Mouse (Mus musculus) embryonic facial prominence, embryonic 11.5 days (tissue): ENCODE results near the gene H2-D1. TPM values are rescaled to one million over a fixed set of nuclear protein-coding genes. Genes with fewer than 3 reads are reported as not detected.

Source experiments
- ATAC-seq: fragments of 200-750 bp; cut with Nextera tagmentation; replicated peaks from 2 replicates; pipeline ENCODE4 v1.8.0; 2017; ENCODE audit warnings: low read depth; ENCODE audit not compliant: insufficient number of reproducible peaks, low FRiP score, low TSS enrichment
- DNase-seq: peaks from one replicate; pipeline ENCODE4 v3.0.0-alpha.2; 2015; ENCODE audit warnings: low spot score
- H3K27ac ChIP-seq: fragments of 300-500 bp; sonication (generic); replicated peaks from 2 replicates; pipeline ENCODE4 v1.5.1; 2014; ENCODE audit warnings: mild to moderate bottlenecking, low read depth, low read length, control low read depth
- H3K27me3 ChIP-seq: fragments of 300-500 bp; sonication (generic); 2 replicates; pipeline ENCODE4 v1.6.1; 2014; ENCODE audit warnings: mild to moderate bottlenecking, low read length, moderate library complexity, mixed read lengths; ENCODE audit not compliant: control insufficient read depth, insufficient read depth
- H3K36me3 ChIP-seq: fragments of 300-500 bp; sonication (generic); replicated peaks from 2 replicates; pipeline ENCODE4 v1.6.1; 2014; ENCODE audit warnings: low read depth, mild to moderate bottlenecking, low read length, moderate library complexity, mixed read lengths; ENCODE audit not compliant: control insufficient read depth, insufficient read depth
- H3K4me1 ChIP-seq: fragments of 300-500 bp; sonication (generic); 2 replicates; pipeline ENCODE4 v1.6.1; 2014; ENCODE audit warnings: low read length, mixed read lengths; ENCODE audit not compliant: control insufficient read depth, insufficient read depth
- H3K4me2 ChIP-seq: fragments of 300-500 bp; sonication (generic); 2 replicates; pipeline ENCODE4 v1.6.1; 2014; ENCODE audit warnings: low read depth, mild to moderate bottlenecking, control low read depth, low read length, moderate library complexity
- H3K4me3 ChIP-seq: fragments of 300-500 bp; sonication (generic); 2 replicates; pipeline ENCODE4 v1.5.1; 2014; ENCODE audit warnings: low read depth, low read length, control low read depth
- H3K9ac ChIP-seq: fragments of 300-500 bp; sonication (generic); replicated peaks from 2 replicates; pipeline ENCODE4 v1.6.1; 2014; ENCODE audit warnings: mild to moderate bottlenecking, control low read depth, low read length
- H3K9me3 ChIP-seq: fragments of 300-500 bp; sonication (generic); replicated peaks from 2 replicates; pipeline ENCODE4 v1.6.1; 2016; ENCODE audit warnings: mild to moderate bottlenecking, low read length, inconsistent platforms, mixed read lengths; ENCODE audit not compliant: control insufficient read depth
- WGBS: fragments of 180-500 bp; shearing (Covaris S2); extraction: QIAGEN DNeasy Blood & Tissue Kit; methylation state at CpG from one replicate; pipeline ENCODE4 v1.1.7; 2014; 5-methylcytosine and 5-hydroxymethylcytosine counted together
- polyA plus RNA-seq: library from polyadenylated mRNA; unstranded; fragments of >200 nt; fragmentation: Nextera tagmentation; extraction: Ambion mirVana; gene quantifications from 2 replicates; pipeline ENCODE4 v1.2.1, GENCODE M21; 2014

H2-D1 gene
- polyA plus RNA-seq, 1 experiment from 2014 or later = 18.8 TPM

GRCm38 (mm10) chr17:35242015-35242941, 20.3 kb upstream of the H2-D1 start:
- Histone ChIP-seq H3K4me2 (peak overlapping the region; percentile 88), H3K27ac (peak overlapping the region; percentile 98), H3K36me3 (peaks cover 28% of the 10 kb centered on the region), H3K9me3 (no peaks in the 10 kb centered on the region), H3K9ac (peak overlapping the region; percentile 100), H3K4me3 (peak overlapping the region; percentile 93), H3K4me1 (peaks cover 5% of the 10 kb centered on the region), H3K27me3 (no peaks in the 10 kb centered on the region)
- peak; percentile 20; the same call in 1 of the 2 replicates for ATAC-seq
- WGBS = 0% methylated on average over 55 of the region's 55 CpGs
- DNase-seq = peak; percentile 69

GRCm38 (mm10) chr17:35243086-35243485, 19.4 kb upstream of the H2-D1 start:
- DNase-seq = peak; percentile 49
- peak overlapping the region; percentile 88 for H3K4me2 ChIP-seq
- peak overlapping the region; percentile 98; the same call in 1 of the 2 replicates for H3K27ac ChIP-seq
- WGBS = 12% methylated on average over 16 of the region's 16 CpGs
- peak overlapping the region; percentile 93 for H3K4me3 ChIP-seq
- peaks cover 33% of the 10 kb centered on the region for H3K36me3 ChIP-seq
- peaks cover 5% of the 10 kb centered on the region for H3K4me1 ChIP-seq
- no peaks in the 10 kb centered on the region for H3K9me3 ChIP-seq
- peak overlapping the region; percentile 100 for H3K9ac ChIP-seq
- no peak for ATAC-seq
- no peaks in the 10 kb centered on the region for H3K27me3 ChIP-seq

GRCm38 (mm10) chr17:35244999-35245398, 17.5 kb upstream of the H2-D1 start:
- no peaks in the 10 kb centered on the region for H3K27me3 ChIP-seq
- H3K27ac ChIP-seq = no peak overlapping the region
- H3K4me2 ChIP-seq = peak overlapping the region; percentile 8; the same call in 1 of the 2 replicates
- H3K4me1 ChIP-seq = peaks cover 5% of the 10 kb centered on the region
- H3K9me3 ChIP-seq = no peaks in the 10 kb centered on the region
- DNase-seq (no peak), ATAC-seq (no peak)
- peaks cover 44% of the 10 kb centered on the region for H3K36me3 ChIP-seq
- H3K9ac ChIP-seq = peak overlapping the region; percentile 22; the same call in 1 of the 2 replicates
- H3K4me3 ChIP-seq = no peak overlapping the region
- WGBS = 78% methylated on average over 2 of the region's 2 CpGs

GRCm38 (mm10) chr17:35245731-35246623, 16.6 kb upstream of the H2-D1 start:
- H3K36me3 ChIP-seq = peaks cover 53% of the 10 kb centered on the region
- WGBS = 86% methylated on average over 15 of the region's 15 CpGs
- ATAC-seq (no peak), DNase-seq (peak; percentile 55)
- H3K9me3 ChIP-seq = no peaks in the 10 kb centered on the region
- no peaks in the 10 kb centered on the region for H3K27me3 ChIP-seq
- H3K9ac ChIP-seq = no peak overlapping the region
- H3K4me2 ChIP-seq = no peak overlapping the region; the same call in 1 of the 2 replicates
- peaks cover 5% of the 10 kb centered on the region for H3K4me1 ChIP-seq
- no peak overlapping the region for H3K27ac ChIP-seq
- no peak overlapping the region for H3K4me3 ChIP-seq

GRCm38 (mm10) chr17:35247144-35247543, 15.4 kb upstream of the H2-D1 start:
- DNase-seq (no peak), ATAC-seq (no peak)
- H3K27ac ChIP-seq = no peak overlapping the region
- no peak overlapping the region for H3K4me2 ChIP-seq
- 89% methylated on average over 7 of the region's 7 CpGs for WGBS
- peaks cover 60% of the 10 kb centered on the region for H3K36me3 ChIP-seq
- H3K4me1 ChIP-seq = peaks cover 5% of the 10 kb centered on the region
- no peak overlapping the region for H3K4me3 ChIP-seq
- H3K27me3 ChIP-seq = no peaks in the 10 kb centered on the region
- H3K9ac ChIP-seq = 0 out of 2 replicates have a peak overlapping the region, but pooled peaks have one; percentile 11
- no peaks in the 10 kb centered on the region for H3K9me3 ChIP-seq

GRCm38 (mm10) chr17:35248986-35249385, 13.5 kb upstream of the H2-D1 start:
- Histone ChIP-seq H3K27me3 (no peaks in the 10 kb centered on the region), H3K9me3 (no peaks in the 10 kb centered on the region), H3K4me2 (no peak overlapping the region), H3K9ac (no peak overlapping the region), H3K4me3 (no peak overlapping the region), H3K27ac (no peak overlapping the region), H3K4me1 (peaks cover 5% of the 10 kb centered on the region), H3K36me3 (peaks cover 75% of the 10 kb centered on the region)
- no peak for DNase-seq
- 88% methylated on average over 14 of the region's 14 CpGs for WGBS
- no peak for ATAC-seq

- Histone ChIP-seq H3K4me1 (peaks cover 3% of the 10 kb centered on the region), H3K4me3 (no peak overlapping the region), H3K36me3 (peaks cover 71% of the 10 kb centered on the region), H3K27ac (no peak overlapping the region), H3K27me3 (no peaks in the 10 kb centered on the region), H3K4me2 (no peak overlapping the region), H3K9me3 (no peaks in the 10 kb centered on the region), H3K9ac (no peak overlapping the region; the same call in 1 of the 2 replicates)
- DNase-seq = no peak
- 91% methylated on average over 19 of the region's 19 CpGs for WGBS
- ATAC-seq = no peak
Observed at GRCm38 (mm10) chr17:35249451-35250197, 12.9 kb upstream of the H2-D1 start.
